Mouse (Mus musculus) embryonic fibroblast, embryonic 13.5 days (primary cell): Measurements from ENCODE around the gene Abcd3.

ENCODE experiments used
- CTCF ChIP-seq: IDR thresholded peaks from 2 replicates; pipeline ENCODE4 v1.5.1; 2011; ENCODE audit warnings: mild to moderate bottlenecking, control low read depth, low read length, moderate library complexity, borderline replicate concordance; ENCODE audit not compliant: insufficient read depth
- POLR2A ChIP-seq: IDR thresholded peaks from 2 replicates; pipeline ENCODE4 v1.6.1; 2011; ENCODE audit warnings: low read depth, mild to moderate bottlenecking, control low read depth, low read length, moderate library complexity

GRCm38 (mm10) chr3:121768770-121769169 lies 46.3 kb downstream of the Abcd3 start:
- TF ChIP-seq POLR2A (no peak), CTCF (no peak)
